Mouse (Mus musculus) embryonic facial prominence, embryonic 10.5 days (tissue): ENCODE measurements around the gene Rae1. TPM values are rescaled to one million over a fixed set of nuclear protein-coding genes. Genes with fewer than 3 reads are reported as not detected.

Experiments used
- DNase-seq: peaks from one replicate; pipeline ENCODE4 v3.0.0-alpha.2; 2017; ENCODE audit warnings: low spot score
- H3K27ac ChIP-seq: fragments of 300-500 bp; sonication (generic); replicated peaks from 2 replicates; pipeline ENCODE4 v1.5.1; 2016; ENCODE audit warnings: mild to moderate bottlenecking
- H3K27me3 ChIP-seq: fragments of 300-500 bp; sonication (generic); replicated peaks from 2 replicates; pipeline ENCODE4 v1.6.1; 2016; ENCODE audit warnings: low read depth, mild to moderate bottlenecking; ENCODE audit not compliant: poor library complexity, severe bottlenecking
- H3K36me3 ChIP-seq: fragments of 300-500 bp; sonication (generic); replicated peaks from 2 replicates; pipeline ENCODE4 v1.6.1; 2016; ENCODE audit warnings: mild to moderate bottlenecking, moderate library complexity
- H3K4me1 ChIP-seq: fragments of 300-500 bp; sonication (generic); 2 replicates; pipeline ENCODE4 v1.6.1; 2016
- H3K4me3 ChIP-seq: fragments of 300-500 bp; sonication (generic); 2 replicates; pipeline ENCODE4 v1.5.1; 2016; ENCODE audit warnings: mild to moderate bottlenecking, moderate library complexity
- H3K9me3 ChIP-seq: fragments of 300-500 bp; sonication (generic); 2 replicates; pipeline ENCODE4 v1.6.1; 2016; ENCODE audit warnings: mild to moderate bottlenecking
- WGBS: fragments of 180-500 bp; shearing (Covaris S2); methylation state at CpG from one replicate; pipeline ENCODE4 v1.1.7; 2016; 5-methylcytosine and 5-hydroxymethylcytosine counted together
- polyA plus RNA-seq: library from polyadenylated mRNA; unstranded; fragments of >200 nt; fragmentation: Nextera tagmentation; extraction: Ambion mirVana; gene quantifications from 2 replicates; pipeline ENCODE4 v1.2.1, GENCODE M21; 2016

Rae1 gene
- polyA plus RNA-seq, result 176 and 179 TPM in 2 replicates

DNA sequence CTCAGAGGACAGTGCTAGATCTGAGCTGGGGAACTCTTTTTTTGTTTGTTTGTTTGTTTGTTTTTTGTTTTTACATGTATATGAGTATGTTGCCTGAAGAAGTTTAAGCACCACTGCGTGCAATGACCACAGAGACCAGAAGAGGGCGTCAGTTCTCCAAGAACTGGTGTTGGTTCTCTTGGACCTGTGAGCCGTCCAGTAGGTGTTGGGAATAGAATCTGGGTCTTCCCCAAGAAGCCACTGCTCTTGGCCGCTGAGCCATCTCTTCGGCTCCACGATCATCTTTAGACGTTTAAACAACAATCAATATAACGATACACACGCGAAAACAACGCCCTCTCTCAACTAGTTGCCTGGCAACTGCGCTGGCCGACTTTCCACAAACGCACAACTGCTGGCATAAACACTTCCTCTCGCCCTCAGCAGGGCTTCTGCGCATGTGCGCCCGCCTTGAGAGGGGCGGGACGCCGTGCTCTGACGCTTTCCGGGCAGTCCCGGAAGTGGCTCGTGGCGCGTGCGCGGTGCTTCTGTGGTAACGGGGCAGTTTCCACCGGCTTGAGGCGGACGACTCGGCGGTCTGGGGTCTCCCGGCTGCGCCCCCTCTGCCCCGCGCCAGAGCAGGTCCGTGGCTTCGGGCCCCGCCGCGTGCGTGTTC is at the start of gene Rae1:
Gene Rae1, plus strand, starts transcription at position 488 of the 655 bp plus-strand sequence.
- WGBS, result under 1% methylated on average over 45 of the region's 45 CpGs
- peak; percentile 99 for DNase-seq
- H3K27me3 ChIP-seq, result peaks cover 5% of the 10 kb centered on the region; the same call in 1 of the 2 replicates
- no peaks in the 10 kb centered on the region for H3K9me3 ChIP-seq
- H3K27ac ChIP-seq, result peak within 1 kb of the TSS; percentile 97
- peaks cover 23% of the 10 kb centered on the region for H3K4me1 ChIP-seq
- peaks cover 36% of the 10 kb centered on the region for H3K36me3 ChIP-seq
- H3K4me3 ChIP-seq, result peak within 1 kb of the TSS; percentile 98

DNA sequence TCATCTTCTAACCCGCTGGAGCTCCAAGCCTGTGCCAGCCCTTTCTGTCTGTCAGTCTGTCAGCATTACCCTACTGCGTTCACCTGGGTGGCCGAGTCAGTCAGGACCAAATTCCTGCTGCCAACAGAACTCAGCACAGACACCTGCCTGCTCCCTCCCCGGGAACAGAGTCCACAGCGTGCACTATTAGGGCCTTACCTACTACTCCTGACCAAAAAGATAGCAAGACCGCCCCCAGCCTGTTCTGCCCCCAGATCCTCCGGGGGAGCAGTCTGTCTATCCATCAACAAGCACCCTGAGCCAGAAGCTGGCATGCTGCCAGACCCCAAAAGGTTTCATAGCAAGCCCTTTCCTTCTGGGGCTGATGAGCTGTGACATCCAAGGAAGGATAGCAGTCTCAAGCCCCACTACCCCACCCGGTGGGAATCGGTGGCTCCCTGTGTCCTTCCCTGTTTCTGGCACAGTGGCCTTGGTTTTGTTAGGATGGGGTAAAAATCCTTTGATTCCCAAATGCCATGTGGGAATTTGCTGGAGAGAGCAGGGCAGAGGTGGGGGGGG is 49.7 kb upstream of the Rae1 start:
- Histone ChIP-seq H3K4me1 (peaks cover 13% of the 10 kb centered on the region), H3K9me3 (no peaks in the 10 kb centered on the region), H3K27ac (peak overlapping the region; percentile 59; the same call in 1 of the 2 replicates), H3K27me3 (peaks cover 47% of the 10 kb centered on the region), H3K4me3 (no peak overlapping the region), H3K36me3 (no peaks in the 10 kb centered on the region)
- WGBS, result 70% methylated on average over 9 of the region's 9 CpGs
- no peak for DNase-seq

DNA sequence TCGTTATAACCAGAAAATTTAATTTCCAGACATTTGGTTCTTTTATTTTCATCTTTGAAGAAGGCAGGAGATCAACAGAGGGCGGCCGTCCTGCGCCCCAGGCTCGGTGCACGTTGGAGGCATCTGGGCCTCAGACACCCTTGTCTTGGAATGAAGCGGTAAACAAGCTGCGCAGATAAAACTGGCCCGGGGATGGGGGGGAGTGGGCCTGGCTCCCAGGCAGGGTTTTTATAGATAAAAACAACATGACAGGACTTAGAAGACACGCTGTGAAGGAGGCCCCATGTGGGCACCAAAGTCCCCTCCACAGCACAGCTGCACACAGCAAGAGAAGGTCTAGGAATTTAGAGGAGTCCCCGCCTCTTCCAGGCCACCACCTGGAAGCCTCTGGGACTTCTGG is 49.2 kb upstream of the Rae1 start:
- peaks cover 42% of the 10 kb centered on the region for H3K27me3 ChIP-seq
- no peak for DNase-seq
- WGBS, result 33% methylated on average over 11 of the region's 11 CpGs
- no peaks in the 10 kb centered on the region for H3K36me3 ChIP-seq
- no peak overlapping the region for H3K4me3 ChIP-seq
- H3K4me1 ChIP-seq, result peaks cover 13% of the 10 kb centered on the region
- H3K9me3 ChIP-seq, result peaks cover under 1% of the 10 kb centered on the region; the same call in 1 of the 2 replicates
- H3K27ac ChIP-seq, result peak overlapping the region; percentile 59

DNA sequence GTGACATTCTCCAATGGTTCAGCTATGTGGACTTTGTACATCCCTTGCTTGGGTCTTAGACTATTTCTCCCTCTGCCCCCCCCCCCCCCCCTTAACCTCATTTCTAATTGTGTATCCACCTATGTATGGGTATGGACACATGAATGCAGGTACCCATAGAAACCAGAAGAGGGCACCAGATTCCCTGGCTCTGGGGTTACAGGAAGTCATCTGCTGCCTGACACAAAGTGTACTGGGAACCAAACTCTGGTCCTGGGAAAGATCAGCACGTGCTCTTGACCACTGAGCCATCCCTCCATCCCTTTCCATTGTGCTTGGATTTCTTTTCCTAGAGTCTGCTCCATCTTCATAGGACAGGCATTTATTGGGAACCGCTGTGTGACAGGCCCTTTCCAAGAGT is 47.9 kb upstream of the Rae1 start:
- no peak overlapping the region for H3K27ac ChIP-seq
- peaks cover 13% of the 10 kb centered on the region for H3K9me3 ChIP-seq
- H3K4me3 ChIP-seq, result no peak overlapping the region
- no peaks in the 10 kb centered on the region for H3K36me3 ChIP-seq
- no peak for DNase-seq
- peaks cover 13% of the 10 kb centered on the region for H3K4me1 ChIP-seq
- 89% methylated on average over 2 of the region's 2 CpGs for WGBS
- peaks cover 30% of the 10 kb centered on the region for H3K27me3 ChIP-seq

DNA sequence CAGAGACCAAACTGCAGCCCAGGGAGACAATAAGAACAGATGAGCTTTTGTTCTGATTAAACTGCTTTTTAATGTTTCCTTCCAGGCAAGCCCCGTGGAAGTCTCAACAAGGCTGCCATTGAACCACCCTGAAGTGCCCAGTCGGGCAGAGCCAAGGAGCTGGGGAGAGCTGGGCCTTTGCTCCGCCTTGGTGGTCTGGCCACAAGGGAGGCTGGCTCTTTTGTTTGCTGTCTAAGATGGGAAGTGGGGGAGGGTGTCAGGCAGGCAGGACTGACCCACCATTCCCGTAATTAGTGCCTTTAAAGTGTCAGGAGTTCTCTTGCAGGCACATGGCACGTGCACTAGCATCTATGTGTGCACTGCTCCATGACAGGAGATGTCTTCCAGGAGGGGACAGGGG is 41.3 kb upstream of the Rae1 start:
- Histone ChIP-seq H3K4me1 (peaks cover 25% of the 10 kb centered on the region), H3K9me3 (peaks cover 27% of the 10 kb centered on the region), H3K27me3 (0 out of 2 replicates have a peak, but pooled peaks cover 3% of the 10 kb centered on the region), H3K36me3 (no peaks in the 10 kb centered on the region), H3K4me3 (no peak overlapping the region), H3K27ac (peak overlapping the region; percentile 71)
- WGBS, result 8% methylated on average over 5 of the region's 5 CpGs
- DNase-seq, result peak; percentile 58

DNA sequence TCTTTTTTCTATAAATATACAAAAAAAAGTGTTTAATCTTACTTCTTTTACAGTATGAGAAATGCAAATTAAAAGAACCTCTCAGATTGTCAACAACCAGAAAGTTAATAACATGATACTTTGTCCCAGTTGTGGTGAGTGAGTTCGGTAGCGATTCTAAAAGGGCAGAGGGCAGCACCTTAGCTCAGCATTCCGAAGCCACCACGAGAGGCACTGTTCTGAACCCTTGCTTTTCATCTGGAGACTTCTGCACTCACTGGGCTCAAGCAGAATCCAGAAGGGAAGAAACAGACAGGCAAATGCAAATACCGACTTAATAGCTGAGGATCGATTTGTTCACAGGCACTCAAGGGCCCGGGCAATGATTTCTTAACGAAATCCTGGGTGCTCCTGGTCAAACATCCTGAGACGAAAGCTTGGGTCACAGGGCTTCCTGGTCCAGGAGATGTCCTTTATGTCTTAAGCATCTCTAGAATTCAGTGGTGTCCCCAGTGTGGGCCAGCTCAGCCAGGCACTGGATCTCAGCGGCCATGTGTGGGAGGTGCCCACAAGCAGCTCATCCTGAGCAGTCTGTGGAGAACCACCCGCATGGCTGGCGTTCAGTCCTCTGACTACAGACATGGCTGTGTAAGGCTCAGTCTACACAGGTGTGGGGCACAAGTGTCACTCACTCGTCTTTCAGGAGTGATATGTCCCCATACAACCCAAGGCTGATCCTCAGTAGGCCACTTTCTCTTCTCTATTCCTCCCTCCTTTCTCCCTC is 40.7 kb upstream of the Rae1 start:
- peaks cover 27% of the 10 kb centered on the region for H3K9me3 ChIP-seq
- peak overlapping the region; percentile 71 for H3K27ac ChIP-seq
- H3K27me3 ChIP-seq, result 0 out of 2 replicates have a peak, but pooled peaks cover 3% of the 10 kb centered on the region
- no peaks in the 10 kb centered on the region for H3K36me3 ChIP-seq
- peak; percentile 42 for DNase-seq
- 47% methylated on average over 13 of the region's 13 CpGs for WGBS
- peaks cover 29% of the 10 kb centered on the region for H3K4me1 ChIP-seq
- H3K4me3 ChIP-seq, result no peak overlapping the region

DNA sequence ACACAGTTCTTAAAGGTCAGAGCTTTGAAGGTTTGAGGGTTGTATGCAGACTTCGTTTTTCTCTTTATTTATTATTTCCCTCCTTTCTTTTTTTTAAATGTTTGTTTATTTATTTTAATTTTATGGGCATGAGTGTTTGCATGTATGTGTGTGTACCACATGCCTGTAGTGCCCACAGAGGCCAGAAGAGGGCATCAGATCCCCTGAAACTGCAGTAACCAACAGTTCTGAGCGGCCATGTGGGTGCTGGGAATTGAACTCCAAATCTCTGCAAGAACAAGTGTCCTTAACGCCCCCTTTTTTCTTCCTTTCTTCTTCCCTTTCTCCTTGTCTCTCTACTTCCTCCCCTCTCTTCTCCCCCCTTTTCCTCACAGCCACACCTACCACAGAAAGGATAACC is 39.6 kb upstream of the Rae1 start:
- Histone ChIP-seq H3K36me3 (no peaks in the 10 kb centered on the region), H3K9me3 (peaks cover 27% of the 10 kb centered on the region), H3K4me3 (no peak overlapping the region), H3K4me1 (peaks cover 41% of the 10 kb centered on the region), H3K27me3 (0 out of 2 replicates have a peak, but pooled peaks cover 3% of the 10 kb centered on the region), H3K27ac (no peak overlapping the region)
- DNase-seq, result no peak
- WGBS, result 89% methylated on average over 3 of the region's 3 CpGs

DNA sequence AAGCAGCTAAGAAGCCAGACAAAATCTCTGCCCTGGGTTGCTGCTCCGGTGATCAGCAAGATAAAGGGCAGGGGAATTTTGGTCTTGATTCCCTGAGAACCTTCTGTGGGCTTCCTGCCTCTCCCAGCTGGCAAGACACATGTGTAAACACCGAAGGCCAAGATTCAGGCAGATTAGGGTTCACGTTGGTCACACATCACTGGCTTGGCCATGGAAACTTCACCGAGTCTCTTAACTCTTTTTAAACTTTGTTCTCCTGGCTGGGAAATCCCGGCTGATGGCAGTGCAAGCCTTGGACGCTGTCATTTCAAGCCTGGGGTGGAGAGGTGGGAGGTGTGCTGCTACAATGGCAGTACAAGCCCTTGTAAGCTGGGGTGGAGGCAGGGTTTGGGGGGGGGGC is 38.7 kb upstream of the Rae1 start:
- no peak overlapping the region for H3K27ac ChIP-seq
- H3K36me3 ChIP-seq, result no peaks in the 10 kb centered on the region
- no peak overlapping the region for H3K4me3 ChIP-seq
- no peak for DNase-seq
- WGBS, result 67% methylated on average over 6 of the region's 6 CpGs
- peaks cover 21% of the 10 kb centered on the region for H3K9me3 ChIP-seq
- H3K27me3 ChIP-seq, result 0 out of 2 replicates have a peak, but pooled peaks cover 3% of the 10 kb centered on the region
- peaks cover 47% of the 10 kb centered on the region for H3K4me1 ChIP-seq

DNA sequence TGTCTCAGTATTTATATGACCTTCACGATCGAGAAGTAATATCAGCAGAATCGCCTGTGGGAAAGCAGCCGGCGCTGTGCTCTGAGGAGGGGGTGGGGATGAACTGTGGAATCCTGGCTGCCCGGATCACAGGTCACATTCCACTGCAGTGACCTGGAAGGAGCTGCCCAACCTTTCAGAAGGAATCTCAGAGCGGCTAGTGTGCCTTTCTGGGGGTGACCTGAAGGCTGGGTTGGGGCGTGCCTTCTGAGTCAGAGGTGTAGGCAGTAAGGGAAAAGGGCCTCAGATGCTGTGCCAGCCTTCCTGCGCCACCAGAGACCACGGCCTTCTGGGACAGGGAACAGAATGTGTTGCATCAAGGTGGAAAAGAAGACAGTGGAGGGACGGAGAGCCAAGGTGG is 34.7 kb upstream of the Rae1 start:
- H3K4me1 ChIP-seq, result peaks cover 25% of the 10 kb centered on the region
- no peak overlapping the region for H3K4me3 ChIP-seq
- peak overlapping the region; percentile 73 for H3K27ac ChIP-seq
- WGBS, result 25% methylated on average over 11 of the region's 11 CpGs
- H3K27me3 ChIP-seq, result 0 out of 2 replicates have a peak, but pooled peaks cover 6% of the 10 kb centered on the region
- DNase-seq, result peak; percentile 52
- H3K9me3 ChIP-seq, result 0 out of 2 replicates have a peak, but pooled peaks cover 6% of the 10 kb centered on the region
- no peaks in the 10 kb centered on the region for H3K36me3 ChIP-seq

DNA sequence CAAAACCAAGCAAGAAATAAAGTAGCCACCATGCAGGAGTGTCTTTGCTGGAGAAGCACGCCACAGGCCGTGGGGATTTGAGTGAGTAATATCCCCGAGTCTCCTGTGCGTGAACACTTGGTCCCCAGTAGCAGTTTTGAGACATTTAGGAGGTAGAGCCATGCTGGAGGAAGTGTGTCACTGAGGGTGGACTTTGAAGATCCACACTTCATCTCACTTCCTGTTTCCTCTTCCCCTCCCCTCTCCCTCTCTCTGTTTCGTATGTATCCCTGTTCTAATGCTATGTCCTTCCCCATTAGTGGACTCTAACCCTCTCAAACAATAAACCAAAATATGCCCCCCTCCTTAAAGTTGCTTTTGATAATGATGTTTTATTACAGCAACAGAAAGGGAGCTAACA is 33.4 kb upstream of the Rae1 start:
- H3K9me3 ChIP-seq, result no peaks in the 10 kb centered on the region
- WGBS, result 85% methylated on average over 5 of the region's 5 CpGs
- 0 out of 2 replicates have a peak, but pooled peaks cover 6% of the 10 kb centered on the region for H3K27me3 ChIP-seq
- H3K4me1 ChIP-seq, result peaks cover 25% of the 10 kb centered on the region
- H3K27ac ChIP-seq, result no peak overlapping the region
- DNase-seq, result no peak
- H3K4me3 ChIP-seq, result no peak overlapping the region
- H3K36me3 ChIP-seq, result no peaks in the 10 kb centered on the region

DNA sequence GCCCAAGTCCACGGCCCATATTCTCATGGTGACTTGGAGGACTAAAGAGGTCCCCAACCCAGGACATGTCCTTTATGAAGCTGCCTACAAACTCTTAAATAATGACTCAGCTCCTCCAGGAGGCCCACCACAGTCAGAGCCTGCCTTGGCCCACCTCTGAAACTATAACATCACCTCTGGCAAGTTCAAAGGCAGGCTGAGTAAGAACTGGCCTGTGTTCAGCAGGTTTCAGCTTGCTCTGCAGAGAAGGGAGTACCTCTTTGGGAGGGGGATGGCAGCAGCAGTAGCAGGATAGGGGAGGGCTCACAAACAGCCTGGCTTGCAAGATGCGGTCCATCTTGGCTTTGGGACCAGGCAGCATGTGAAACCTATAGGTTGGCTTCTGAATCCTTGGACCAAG is 28.1 kb upstream of the Rae1 start:
- Histone ChIP-seq H3K36me3 (no peaks in the 10 kb centered on the region), H3K4me3 (no peak overlapping the region), H3K27ac (no peak overlapping the region), H3K27me3 (0 out of 2 replicates have a peak, but pooled peaks cover 3% of the 10 kb centered on the region), H3K4me1 (peaks cover 28% of the 10 kb centered on the region), H3K9me3 (no peaks in the 10 kb centered on the region)
- 89% methylated on average over 2 of the region's 2 CpGs for WGBS
- no peak for DNase-seq

DNA sequence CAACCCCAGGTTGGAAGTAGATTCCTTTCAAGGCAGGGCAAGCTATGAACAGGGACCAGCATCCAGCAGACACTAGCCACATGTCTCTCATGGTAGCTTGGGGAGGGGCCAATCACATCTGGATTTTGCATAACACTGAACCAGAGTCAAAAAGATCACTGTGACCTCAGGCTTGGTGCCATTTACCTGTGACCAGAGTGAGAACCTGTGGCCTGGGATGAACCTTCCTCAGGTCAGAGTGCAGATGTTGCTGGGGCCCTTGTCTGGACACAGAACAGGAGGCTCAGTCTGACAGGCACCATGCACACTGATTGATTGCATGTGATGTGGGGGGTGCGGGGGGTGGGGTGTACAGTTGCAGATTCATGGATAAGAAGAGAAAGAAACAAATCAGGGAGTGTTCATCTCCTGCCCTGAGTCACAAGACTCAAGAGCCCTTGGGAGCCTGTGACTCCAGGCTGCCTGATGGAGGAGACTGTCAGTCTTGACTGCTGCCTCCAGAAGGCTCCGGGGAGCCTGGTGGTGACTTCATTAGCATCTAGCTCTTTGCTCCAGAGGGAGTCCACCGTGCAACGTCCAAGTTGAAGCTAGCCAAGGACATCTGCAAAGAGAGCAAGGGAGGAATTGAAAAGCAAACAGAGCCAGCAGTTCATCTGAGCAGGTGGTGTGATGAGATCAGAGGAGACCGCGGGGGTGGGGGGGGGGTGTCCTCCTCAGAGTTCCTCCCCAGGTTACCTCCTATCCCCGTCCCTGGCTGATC is 25.9 kb upstream of the Rae1 start:
- Histone ChIP-seq H3K27me3 (peaks cover 9% of the 10 kb centered on the region; the same call in 1 of the 2 replicates), H3K4me3 (no peak overlapping the region), H3K9me3 (no peaks in the 10 kb centered on the region), H3K36me3 (no peaks in the 10 kb centered on the region), H3K4me1 (peaks cover 46% of the 10 kb centered on the region), H3K27ac (peak overlapping the region; percentile 35)
- DNase-seq, result no peak
- 30% methylated on average over 7 of the region's 7 CpGs for WGBS
